Mouse (Mus musculus) activated CD4-positive, CD25-positive, alpha-beta regulatory T cell, adult 9 weeks (primary cell): Measurements from ENCODE around the gene D7Ertd443e. TPM values are rescaled to one million over a fixed set of nuclear protein-coding genes. Genes with fewer than 3 reads are reported as not detected.

Source experiments
- polyA plus RNA-seq: library from polyadenylated mRNA; unstranded; fragments of 100-300 nt; shearing (Covaris generic); gene quantifications from one replicate; pipeline ENCODE4 v1.2.1, GENCODE M21; 2017

The D7Ertd443e gene
- polyA plus RNA-seq = not detected

GRCm38 (mm10) chr7:134385561-134385960 is at the start of gene D7Ertd443e:
Gene D7Ertd443e, minus strand, starts transcription at chr7:134385661.

GRCm38 (mm10) chr7:134231378-134232346 is 153.8 kb downstream of the D7Ertd443e start, which contains the start of gene Adam12:
Gene Adam12, minus strand, starts transcription at chr7:134232146.

Other genes starting within 250 kb of the D7Ertd443e start
- 2.8 TPM for gene Adam12, start 153.5 kb downstream of the D7Ertd443e start, polyA plus RNA-seq